Mouse (Mus musculus) brown adipose tissue, adult 24 weeks (tissue): ENCODE results near the gene Rasd2. TPM values are rescaled to one million over a fixed set of nuclear protein-coding genes. Genes with fewer than 3 reads are reported as not detected.

ENCODE experiments used
- H3K27ac ChIP-seq: fragments of 200-500 bp; replicated peaks from 2 replicates; pipeline ENCODE4 v1.5.1; 2012; ENCODE audit warnings: low read depth, mild to moderate bottlenecking, low read length
- H3K4me1 ChIP-seq: fragments of 200-500 bp; 2 replicates; pipeline ENCODE4 v1.6.1; 2012; ENCODE audit warnings: low read length, mixed read lengths; ENCODE audit not compliant: control insufficient read depth, insufficient read depth, insufficient read length
- H3K4me3 ChIP-seq: fragments of 200-500 bp; 2 replicates; pipeline ENCODE4 v1.5.1; 2012; ENCODE audit warnings: low read depth, mild to moderate bottlenecking, low read length, moderate library complexity; ENCODE audit not compliant: insufficient read depth
- polyA plus RNA-seq: library from polyadenylated mRNA; stranded (reverse); fragments of >200 nt; gene quantifications from 2 replicates; pipeline ENCODE4 v1.2.4, GENCODE M21; 2012; ENCODE audit not compliant: missing spikeins, insufficient read depth, insufficient read length

Gene Rasd2
- 0.48 TPM in 1 of 2 replicates, not detected in the other for polyA plus RNA-seq

GRCm38 (mm10) chr8:75213686-75214085 lies at the start of gene Rasd2:
Gene Rasd2, plus strand, starts transcription at chr8:75213944.
- Histone ChIP-seq H3K4me1 (no peaks in the 10 kb centered on the region), H3K4me3 (peak within 1 kb of the TSS; percentile 71), H3K27ac (no peak within 1 kb of the TSS)

GRCm38 (mm10) chr8:75169363-75169762 lies 44.4 kb upstream of the Rasd2 start:
- Histone ChIP-seq H3K27ac (no peak overlapping the region), H3K4me1 (no peaks in the 10 kb centered on the region), H3K4me3 (no peak overlapping the region)

GRCm38 (mm10) chr8:75172009-75172685 lies 41.6 kb upstream of the Rasd2 start:
- H3K27ac ChIP-seq, result no peak overlapping the region
- no peak overlapping the region for H3K4me3 ChIP-seq
- no peaks in the 10 kb centered on the region for H3K4me1 ChIP-seq

- Histone ChIP-seq H3K27ac (no peak overlapping the region), H3K4me3 (no peak overlapping the region), H3K4me1 (peaks cover 4% of the 10 kb centered on the region; the same call in 1 of the 2 replicates)
Observed at GRCm38 (mm10) chr8:75193022-75193421, 20.7 kb upstream of the Rasd2 start.

GRCm38 (mm10) chr8:75194473-75195071 lies 19.2 kb upstream of the Rasd2 start:
- H3K4me1 ChIP-seq, result peaks cover 5% of the 10 kb centered on the region; the same call in 1 of the 2 replicates
- H3K4me3 ChIP-seq, result no peak overlapping the region
- no peak overlapping the region for H3K27ac ChIP-seq

- no peak overlapping the region for H3K27ac ChIP-seq
Observed at GRCm38 (mm10) chr8:75197170-75197569, 16.6 kb upstream of the Rasd2 start.

GRCm38 (mm10) chr8:75197862-75198261 lies 15.9 kb upstream of the Rasd2 start:
- Histone ChIP-seq H3K27ac (peak overlapping the region; percentile 66), H3K4me1 (peaks cover 5% of the 10 kb centered on the region; the same call in 1 of the 2 replicates), H3K4me3 (no peak overlapping the region)

More at GRCm38 (mm10) chr8:75197170-75197569, 16.6 kb upstream of the Rasd2 start:
- Histone ChIP-seq H3K4me3 (no peak overlapping the region), H3K4me1 (peaks cover 5% of the 10 kb centered on the region; the same call in 1 of the 2 replicates)

- H3K4me1 ChIP-seq, result peaks cover 5% of the 10 kb centered on the region; the same call in 1 of the 2 replicates
- peak overlapping the region; percentile 53 for H3K27ac ChIP-seq
- H3K4me3 ChIP-seq, result no peak overlapping the region
Observed at GRCm38 (mm10) chr8:75198300-75198699, 15.4 kb upstream of the Rasd2 start.

- Histone ChIP-seq H3K27ac (0 out of 2 replicates have a peak overlapping the region, but pooled peaks have one; percentile 23), H3K4me3 (no peak overlapping the region), H3K4me1 (peaks cover 5% of the 10 kb centered on the region; the same call in 1 of the 2 replicates)
Observed at GRCm38 (mm10) chr8:75198988-75199765, 14.6 kb upstream of the Rasd2 start.

GRCm38 (mm10) chr8:75199914-75200313 lies 13.8 kb upstream of the Rasd2 start:
- no peak overlapping the region for H3K27ac ChIP-seq
- no peak overlapping the region for H3K4me3 ChIP-seq
- peaks cover 5% of the 10 kb centered on the region; the same call in 1 of the 2 replicates for H3K4me1 ChIP-seq

GRCm38 (mm10) chr8:75202041-75202656 lies 11.6 kb upstream of the Rasd2 start:
- Histone ChIP-seq H3K27ac (no peak overlapping the region), H3K4me3 (no peak overlapping the region), H3K4me1 (peaks cover 5% of the 10 kb centered on the region; the same call in 1 of the 2 replicates)

GRCm38 (mm10) chr8:75202913-75203312 lies 10.8 kb upstream of the Rasd2 start:
- Histone ChIP-seq H3K4me1 (0 out of 2 replicates have a peak, but pooled peaks cover 2% of the 10 kb centered on the region), H3K4me3 (no peak overlapping the region), H3K27ac (no peak overlapping the region)

GRCm38 (mm10) chr8:75203420-75203819 lies 10.3 kb upstream of the Rasd2 start:
- no peak overlapping the region for H3K27ac ChIP-seq
- no peak overlapping the region for H3K4me3 ChIP-seq
- H3K4me1 ChIP-seq, result no peaks in the 10 kb centered on the region

- H3K27ac ChIP-seq, result no peak overlapping the region
- H3K4me1 ChIP-seq, result no peaks in the 10 kb centered on the region
- H3K4me3 ChIP-seq, result no peak overlapping the region
Observed at GRCm38 (mm10) chr8:75204190-75204868, 9.4 kb upstream of the Rasd2 start.
